Comparison of ENCODE assay signal across 7 mouse cellular contexts in the genomic region with DNA sequence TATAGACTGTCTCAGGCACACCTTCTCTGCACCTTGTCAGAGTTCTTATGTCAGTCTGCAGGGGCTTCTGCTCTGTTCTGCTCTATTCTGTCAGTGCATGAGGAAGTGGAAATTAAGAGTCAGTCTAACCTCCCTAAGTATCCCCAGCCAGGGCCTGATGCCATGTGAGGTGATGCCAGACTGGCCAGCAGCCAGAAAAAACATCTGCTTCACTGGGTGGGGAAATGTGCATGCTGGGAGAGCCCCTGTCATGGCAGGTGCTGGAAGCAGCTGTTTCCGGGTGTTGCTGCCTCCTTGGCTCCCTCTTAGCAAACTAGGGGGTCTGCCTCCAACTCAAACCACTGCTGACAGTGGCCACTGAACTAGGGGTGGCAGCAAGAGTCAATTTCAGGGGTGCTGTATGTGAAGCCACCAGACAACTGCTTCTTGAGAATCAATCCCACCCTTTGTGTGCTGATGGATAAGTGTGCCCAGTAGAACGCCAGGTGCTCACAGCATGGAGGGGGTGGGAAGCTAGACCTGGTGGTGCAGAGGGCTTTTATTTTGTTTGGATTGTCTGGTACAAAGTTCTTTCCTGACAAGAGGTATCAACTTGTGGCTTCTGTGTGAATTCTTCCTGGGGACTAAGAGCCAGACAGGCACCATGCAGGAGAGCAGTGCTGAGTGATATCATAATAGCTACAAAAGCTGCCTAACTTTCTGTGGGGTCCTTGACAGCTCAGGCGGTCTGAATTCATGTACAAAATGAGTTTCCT. TPM values are rescaled to one million over a fixed set of nuclear protein-coding genes. Genes with fewer than 3 reads are reported as not detected.
A peak's percentile ranks its signal among the peaks of the same experiment; 100 is the strongest.
DNase-seq lines count a peak whose midpoint lies in the region; ATAC-seq lines count a peak whose summit lies in the region.

No protein-coding gene starts in this region.

- no peaks in the 10 kb centered on the region for H3K27me3 ChIP-seq in midbrain, embryonic 14.5 days (ENCODE audit: control insufficient read depth, insufficient read depth, low read length)

- no peaks in the 10 kb centered on the region for H3K36me3 ChIP-seq in midbrain, embryonic 14.5 days (ENCODE audit: control insufficient read depth, insufficient read depth, low read length)

- peak; percentile 4 to 12 for DNase-seq in spleen, postnatal 36 days (ENCODE audit: low spot score in 2 of 2)
- no peak for DNase-seq in spleen, postnatal 14 days (ENCODE audit: low spot score in 2 of 2)
- DNase-seq in heart, postnatal 25 days (ENCODE audit: low spot score) = peak; percentile 42
- peak; percentile 82 for DNase-seq in kidney, postnatal 10 days
- DNase-seq in midbrain, embryonic 14.5 days = peak; percentile 72

- no peaks in the 10 kb centered on the region for H3K9me3 ChIP-seq in midbrain, embryonic 14.5 days (ENCODE audit: control insufficient read depth, low read length)

- H3K4me3 ChIP-seq in midbrain, embryonic 14.5 days (replicated peaks; ENCODE audit: low read depth, low read length) = no peak overlapping the region

- peaks cover 10% of the 10 kb centered on the region; the same call in 1 of the 2 replicates for H3K4me1 ChIP-seq in midbrain, embryonic 14.5 days (ENCODE audit: control insufficient read depth, insufficient read depth, low read length)

- intact Hi-C loops in heart, postnatal 25 days (cut with DNase I) = no loop called here

- 0 out of 2 replicates have a peak overlapping the region, but pooled peaks have one; percentile 32 for H3K27ac ChIP-seq in midbrain, embryonic 14.5 days (replicated peaks; ENCODE audit: low read depth, low read length)

- WGBS in midbrain, embryonic 14.5 days = 66% methylated on average over 3 of the region's 3 CpGs

- no peak overlapping the region for H3K9ac ChIP-seq in midbrain, embryonic 14.5 days (replicated peaks; ENCODE audit: low read length)

- no peak overlapping the region for H3K4me2 ChIP-seq in midbrain, embryonic 14.5 days (ENCODE audit: low read length)

- ATAC-seq in erythroid progenitor cell, adult 5-6 weeks (replicated peaks; ENCODE audit: low FRiP score, poor library complexity, severe bottlenecking) = 0 out of 2 replicates have a peak, but pooled peaks have one; percentile 49
- ATAC-seq in midbrain, embryonic 14.5 days (ENCODE audit: low FRiP score, low TSS enrichment) = no peak
- no peak for ATAC-seq in monocyte, adult 5-6 weeks (replicated peaks; ENCODE audit: insufficient number of reproducible peaks, low FRiP score, low TSS enrichment, poor library complexity, severe bottlenecking)

RNA-seq across cellular contexts. Expression of gene Cmpk2, which starts 56.1 kb away (rescaled TPM):
- 69.6 and 72.8 TPM in 2 replicates for total RNA-seq in erythroid progenitor cell, adult 5-6 weeks (2015; ENCODE audit: low replicate concordance)
- 49.1 and 65.2 TPM in 2 replicates for total RNA-seq in erythroid progenitor cell, adult 5-6 weeks (2017; ENCODE audit: low replicate concordance)
- 1 to 10 TPM; 5.4 to 5.7 TPM for total RNA-seq in heart, postnatal 25 days (2021)
- 13.8 and 14.6 TPM in 2 replicates for polyA plus RNA-seq in midbrain, embryonic 14.5 days (2014; fragmentation: Nextera tagmentation; extraction: Ambion mirVana)
- 7.0 to 25.9 TPM (median 14.3 TPM) in 3 replicates for total RNA-seq in monocyte, adult 5-6 weeks (2017)

Comparison
In these comparisons a context has a peak if more than half of its experiments do, and no peak if none do; other contexts are left out.
1. DNase-seq: peak in spleen, postnatal 36 days (2 of 2), heart, postnatal 25 days (single experiment), kidney, postnatal 10 days (single experiment) and midbrain, embryonic 14.5 days (single experiment); none in spleen, postnatal 14 days (0 of 2).